Mouse (Mus musculus): ENCODE results near the gene Snx21. TPM values are rescaled to one million over a fixed set of nuclear protein-coding genes. Genes with fewer than 3 reads are reported as not detected.

Snx21 gene
- total RNA-seq, 1 experiment, result 7.0 TPM

DNA sequence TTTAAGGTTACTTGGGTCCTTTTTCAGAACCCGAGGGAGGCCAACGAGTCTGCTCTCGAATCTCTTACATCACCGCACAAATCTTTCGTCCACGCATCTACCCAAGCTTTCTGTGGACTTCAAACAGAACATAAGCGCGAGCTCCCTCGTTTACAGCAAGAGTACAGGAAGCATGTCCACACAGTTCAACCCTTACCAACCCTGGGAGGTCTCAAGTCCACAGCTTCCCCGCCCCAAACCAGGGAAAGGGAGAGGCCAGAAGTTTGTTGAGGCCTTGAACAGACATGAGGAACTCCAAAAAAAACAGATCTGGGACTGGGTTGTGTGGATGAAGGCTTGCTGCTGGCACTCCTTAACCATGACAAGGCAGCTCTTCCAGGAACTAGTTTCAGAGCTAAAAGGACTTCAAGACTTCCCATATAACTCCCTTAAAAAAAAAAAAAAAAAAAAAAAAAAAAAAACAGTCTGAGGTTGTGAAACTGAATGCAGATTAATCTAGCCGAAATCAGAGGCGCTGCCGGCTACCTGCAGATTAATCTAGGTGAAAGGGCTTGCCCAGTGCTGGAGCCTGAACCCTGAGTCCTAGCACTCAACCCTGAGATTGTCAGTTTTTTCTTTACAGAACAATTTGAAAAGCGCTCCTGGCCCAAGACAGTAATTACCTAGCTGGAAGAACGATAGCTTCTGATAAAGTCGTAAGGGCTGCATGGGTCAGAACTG is 17.7 kb downstream of the Snx21 start:
- peaks cover 0 to 10% of the 10 kb centered on the region in 2 experiments; a peak in 2 of 4 replicates for H3K4me1 ChIP-seq (ENCODE audit: control insufficient read depth in 2 of 2, insufficient read depth in 2 of 2, low read length in 2 of 2, poor library complexity in 1 of 2)
- peaks cover 7% of the 10 kb centered on the region; the same call in 1 of the 2 replicates for H3K36me3 ChIP-seq (ENCODE audit: control insufficient read depth, insufficient read depth, low read length, poor library complexity, severe bottlenecking)
- TF ChIP-seq MAFK (IDR thresholded peaks at IDR 0.05; ENCODE audit: insufficient read depth, low read depth, low read length), result no peak
- no peak for TF ChIP-seq CHD2 (IDR thresholded peaks at IDR 0.05; ENCODE audit: low read depth, low read length)
- TF ChIP-seq ZC3H11A (IDR thresholded peaks at IDR 0.05; ENCODE audit: borderline replicate concordance, low read depth, low read length), result no peak
- TF ChIP-seq HCFC1 (IDR thresholded peaks at IDR 0.05; ENCODE audit: borderline replicate concordance, insufficient read depth, low read length), result no peak
- no peak for TF ChIP-seq ZNF384 (IDR thresholded peaks at IDR 0.05; ENCODE audit: low read depth, low read length)
- peak overlapping the region; percentile 91 to 97; a peak in 3 of 4 replicates for H3K4me3 ChIP-seq (ENCODE audit: insufficient read depth in 1 of 2, low read depth in 1 of 2, low read length in 2 of 2, poor library complexity in 1 of 2, severe bottlenecking in 1 of 2)
- H3K27ac ChIP-seq (ENCODE audit: insufficient read depth, low read depth, low read length, poor library complexity, severe bottlenecking), result no peak overlapping the region
- in situ Hi-C loops (cut with MboI; ENCODE audit: low sequenced_read_pairs in 2 of 2, unreplicated experiment in 2 of 2), result no loop called here
- H3K9ac ChIP-seq (ENCODE audit: insufficient read depth, low read depth, low read length, poor library complexity, severe bottlenecking), result peak overlapping the region; percentile 57; the same call in 1 of the 2 replicates
- H3K9me3 ChIP-seq (ENCODE audit: control insufficient read depth, insufficient read depth, low read depth, low read length), result no peaks in the 10 kb centered on the region
- DNase-seq (ENCODE audit: low read depth, low spot score), result no peak

DNA sequence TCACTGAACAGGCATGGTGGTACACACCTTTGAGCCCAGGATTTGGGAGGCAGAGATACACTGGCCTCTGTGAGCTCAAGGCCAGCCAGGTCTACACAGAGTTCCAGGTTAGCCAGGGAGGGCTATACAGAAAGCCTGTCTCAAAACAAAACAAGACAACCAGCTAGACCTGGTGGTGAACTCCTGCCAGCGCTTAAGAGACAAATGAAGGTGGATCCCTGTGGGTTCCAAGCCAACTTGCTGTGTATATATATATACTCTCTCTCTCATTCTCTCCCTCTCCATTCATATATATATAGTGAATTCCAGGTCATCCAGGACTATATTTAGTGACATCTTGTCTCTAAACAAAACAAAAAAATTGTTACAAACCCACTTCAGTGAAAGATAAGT is 18.3 kb downstream of the Snx21 start:
- peaks cover 0 to 10% of the 10 kb centered on the region in 2 experiments; a peak in 2 of 4 replicates for H3K4me1 ChIP-seq (ENCODE audit: control insufficient read depth in 2 of 2, insufficient read depth in 2 of 2, low read length in 2 of 2, poor library complexity in 1 of 2)
- H3K27ac ChIP-seq (ENCODE audit: insufficient read depth, low read depth, low read length, poor library complexity, severe bottlenecking), result no peak overlapping the region
- H3K9me3 ChIP-seq (ENCODE audit: control insufficient read depth, insufficient read depth, low read depth, low read length), result no peaks in the 10 kb centered on the region
- TF ChIP-seq CHD2 (IDR thresholded peaks at IDR 0.05; ENCODE audit: low read depth, low read length) (no peak), MAFK (IDR thresholded peaks at IDR 0.05; ENCODE audit: insufficient read depth, low read depth, low read length) (no peak), ZNF384 (IDR thresholded peaks at IDR 0.05; ENCODE audit: low read depth, low read length) (no peak)
- no peak for DNase-seq (ENCODE audit: low read depth, low spot score)
- in situ Hi-C loops (cut with MboI; ENCODE audit: low sequenced_read_pairs in 2 of 2, unreplicated experiment in 2 of 2), result no loop called here
- peaks cover 11% of the 10 kb centered on the region; the same call in 1 of the 2 replicates for H3K36me3 ChIP-seq (ENCODE audit: control insufficient read depth, insufficient read depth, low read length, poor library complexity, severe bottlenecking)
- peak overlapping the region; percentile 92; the same call in 1 of the 2 replicates for H3K9ac ChIP-seq (ENCODE audit: insufficient read depth, low read depth, low read length, poor library complexity, severe bottlenecking)
- H3K4me3 ChIP-seq (ENCODE audit: insufficient read depth in 1 of 2, low read depth in 1 of 2, low read length in 2 of 2, poor library complexity in 1 of 2, severe bottlenecking in 1 of 2), result peak overlapping the region; percentile 91 to 97

DNA sequence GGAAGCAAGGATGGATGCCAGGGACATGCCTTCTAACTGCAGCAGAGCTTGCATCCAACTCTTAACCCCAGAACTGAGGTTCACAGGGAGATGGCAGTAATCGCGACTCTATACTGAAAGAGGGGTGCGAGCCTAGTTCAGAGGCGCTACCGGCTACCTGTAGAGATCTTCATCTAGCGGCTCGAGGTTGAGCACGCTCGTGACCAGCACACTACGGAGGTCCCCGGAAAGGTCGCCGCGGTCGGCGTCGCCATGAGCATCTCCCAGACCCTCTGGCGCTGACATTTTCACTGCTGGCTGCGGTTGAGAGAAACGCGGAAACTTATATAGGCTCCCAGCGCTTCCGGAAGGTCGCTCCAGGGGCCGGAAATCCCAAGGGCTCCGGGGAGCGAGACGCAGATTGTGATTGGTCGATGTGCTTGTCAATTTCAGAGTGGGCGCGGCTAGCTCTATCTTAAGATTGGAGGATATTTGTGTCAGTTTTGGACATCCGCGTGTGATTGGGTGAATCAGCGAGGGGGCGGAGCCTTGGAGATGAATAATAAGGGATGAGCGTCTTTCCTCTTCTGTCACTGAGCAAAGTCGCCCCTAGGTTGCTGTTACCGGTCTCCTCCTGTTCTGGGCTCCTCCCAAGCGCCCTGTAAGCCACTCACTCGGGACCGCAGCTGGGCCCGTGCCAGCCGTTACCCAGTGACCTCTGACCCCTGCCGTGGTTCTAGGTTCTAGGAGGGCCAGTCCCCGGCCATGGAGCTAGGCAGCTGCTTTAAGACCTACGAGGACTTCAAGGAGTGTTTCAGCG is 19.1 kb downstream of the Snx21 start, which contains the start of the genes Acot8 and Zswim3:
Acot8 (minus strand) TSS at position 350 of the 799 bp plus-strand sequence.
Zswim3 (plus strand) TSS at position 566 of the 799 bp plus-strand sequence.
- H3K4me3 ChIP-seq (ENCODE audit: insufficient read depth in 1 of 2, low read depth in 1 of 2, low read length in 2 of 2, poor library complexity in 1 of 2, severe bottlenecking in 1 of 2), result peak within 1 kb of the TSS; percentile 91 to 97
- peak within 1 kb of the TSS; percentile 92 for H3K9ac ChIP-seq (ENCODE audit: insufficient read depth, low read depth, low read length, poor library complexity, severe bottlenecking)
- H3K27ac ChIP-seq (ENCODE audit: insufficient read depth, low read depth, low read length, poor library complexity, severe bottlenecking), result peak within 1 kb of the TSS; percentile 69
- in situ Hi-C loops (cut with MboI; ENCODE audit: low sequenced_read_pairs in 2 of 2, unreplicated experiment in 2 of 2), result no loop called here
- peaks cover 0 to 11% of the 10 kb centered on the region in 2 experiments; a peak in 2 of 4 replicates for H3K4me1 ChIP-seq (ENCODE audit: control insufficient read depth in 2 of 2, insufficient read depth in 2 of 2, low read length in 2 of 2, poor library complexity in 1 of 2)
- DNase-seq (ENCODE audit: low read depth, low spot score), result peak; percentile 100
- TF ChIP-seq HCFC1 (IDR thresholded peaks at IDR 0.05; ENCODE audit: borderline replicate concordance, insufficient read depth, low read length) (peak; percentile 18; the same call in 1 of the 2 replicates), CHD2 (IDR thresholded peaks at IDR 0.05; ENCODE audit: low read depth, low read length) (peak; percentile 97), ZC3H11A (IDR thresholded peaks at IDR 0.05; ENCODE audit: borderline replicate concordance, low read depth, low read length) (no peak), ZNF384 (IDR thresholded peaks at IDR 0.05; ENCODE audit: low read depth, low read length) (no peak), MAFK (IDR thresholded peaks at IDR 0.05; ENCODE audit: insufficient read depth, low read depth, low read length) (no peak)
- no peaks in the 10 kb centered on the region for H3K9me3 ChIP-seq (ENCODE audit: control insufficient read depth, insufficient read depth, low read depth, low read length)
- peaks cover 10% of the 10 kb centered on the region; the same call in 1 of the 2 replicates for H3K36me3 ChIP-seq (ENCODE audit: control insufficient read depth, insufficient read depth, low read length, poor library complexity, severe bottlenecking)

DNA sequence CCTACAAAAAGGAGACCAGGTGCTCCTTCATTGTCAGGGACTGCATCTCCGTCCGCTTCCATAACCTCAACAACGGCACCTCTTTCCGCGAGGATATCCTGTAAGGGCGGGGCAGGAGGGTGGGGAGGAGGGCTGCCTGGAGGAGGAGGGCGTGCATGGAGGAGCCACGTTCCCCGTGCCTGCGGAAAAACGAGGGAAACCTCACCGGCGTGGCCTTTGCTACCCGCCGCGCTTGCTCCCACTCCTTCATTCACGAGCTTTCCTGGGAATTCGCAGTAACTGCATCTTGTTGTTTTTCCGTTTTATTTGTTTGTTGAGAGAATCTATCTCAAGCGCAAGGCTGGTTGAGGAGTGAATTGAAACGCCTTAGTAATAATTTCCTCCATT is 19.7 kb downstream of the Snx21 start:
- H3K27ac ChIP-seq (ENCODE audit: insufficient read depth, low read depth, low read length, poor library complexity, severe bottlenecking), result peak overlapping the region; percentile 69
- in situ Hi-C loops (cut with MboI; ENCODE audit: low sequenced_read_pairs in 2 of 2, unreplicated experiment in 2 of 2), result no loop called here
- no peak for TF ChIP-seq ZC3H11A (IDR thresholded peaks at IDR 0.05; ENCODE audit: borderline replicate concordance, low read depth, low read length)
- no peak for TF ChIP-seq CHD2 (IDR thresholded peaks at IDR 0.05; ENCODE audit: low read depth, low read length)
- no peak for TF ChIP-seq MAFK (IDR thresholded peaks at IDR 0.05; ENCODE audit: insufficient read depth, low read depth, low read length)
- no peak for TF ChIP-seq HCFC1 (IDR thresholded peaks at IDR 0.05; ENCODE audit: borderline replicate concordance, insufficient read depth, low read length)
- no peak for TF ChIP-seq ZNF384 (IDR thresholded peaks at IDR 0.05; ENCODE audit: low read depth, low read length)

More for the DNA sequence above, 19.7 kb downstream of the Snx21 start:
- Histone ChIP-seq H3K4me3 (ENCODE audit: insufficient read depth in 1 of 2, low read depth in 1 of 2, low read length in 2 of 2, poor library complexity in 1 of 2, severe bottlenecking in 1 of 2) (peak overlapping the region; percentile 75 to 78), H3K36me3 (ENCODE audit: control insufficient read depth, insufficient read depth, low read length, poor library complexity, severe bottlenecking) (peaks cover 9% of the 10 kb centered on the region; the same call in 1 of the 2 replicates), H3K9me3 (ENCODE audit: control insufficient read depth, insufficient read depth, low read depth, low read length) (no peaks in the 10 kb centered on the region), H3K4me1 (ENCODE audit: control insufficient read depth in 2 of 2, insufficient read depth in 2 of 2, low read length in 2 of 2, poor library complexity in 1 of 2) (peaks cover 0 to 11% of the 10 kb centered on the region in 2 experiments; a peak in 2 of 4 replicates), H3K9ac (ENCODE audit: insufficient read depth, low read depth, low read length, poor library complexity, severe bottlenecking) (peak overlapping the region; percentile 75)
- no peak for DNase-seq (ENCODE audit: low read depth, low spot score)
